Mouse (Mus musculus) urinary bladder, postnatal 4 days (tissue): ENCODE results near the gene Hist2h2ac.
"Not testable (repeated sequence)": the region's sequence is repeated elsewhere in the genome, so short reads cannot be mapped to it uniquely, and the experiment has no call there.

Experiments used
- DNase-seq, 2 experiments: peaks; one replicate each; pipeline ENCODE4 v3.0.0; 2021 to 2022; ENCODE audit warnings: low spot score in 2 of 2

Gene Hist2h2ac

DNA sequence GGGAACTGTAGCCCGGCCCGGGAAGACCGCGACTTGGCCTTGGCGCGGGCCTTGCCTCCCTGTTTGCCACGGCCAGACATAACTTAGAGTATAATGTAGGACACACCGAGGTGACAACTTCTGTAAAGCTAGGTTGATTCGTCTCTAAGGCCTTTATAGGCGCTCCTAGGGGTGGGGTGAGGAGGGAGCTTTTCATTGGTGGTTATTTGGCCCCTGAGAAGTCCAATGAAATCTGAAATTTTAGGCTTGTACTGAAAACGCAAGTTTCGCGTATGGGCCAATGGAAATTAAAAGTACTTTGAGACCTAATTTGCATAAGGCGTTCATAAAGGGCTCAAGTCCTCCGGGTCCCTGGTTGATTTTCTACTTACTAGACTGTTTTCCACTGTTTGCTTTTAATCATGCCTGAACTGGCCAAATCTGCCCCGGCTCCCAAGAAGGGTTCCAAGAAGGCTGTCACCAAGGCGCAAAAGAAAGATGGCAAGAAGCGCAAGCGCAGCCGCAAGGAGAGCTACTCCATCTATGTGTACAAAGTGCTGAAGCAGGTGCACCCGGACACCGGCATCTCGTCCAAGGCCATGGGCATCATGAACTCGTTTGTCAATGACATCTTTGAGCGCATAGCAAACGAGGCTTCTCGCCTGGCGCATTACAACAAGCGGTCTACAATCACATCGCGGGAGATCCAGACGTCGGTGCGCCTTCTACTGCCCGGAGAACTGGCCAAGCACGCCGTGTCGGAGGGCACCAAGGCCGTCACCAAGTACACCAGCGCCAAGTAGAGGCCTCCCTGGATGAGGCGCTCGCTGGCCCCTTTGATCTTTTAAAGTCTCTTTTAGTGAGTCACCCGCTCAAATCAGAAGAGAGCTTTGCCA is at the start of gene Hist2h2ac, which contains the start of gene Hist2h2be:
TSS of gene Hist2h2ac (minus strand) at position 116 of the 875 bp plus-strand sequence.
TSS of gene Hist2h2be (plus strand) at position 355 of the 875 bp plus-strand sequence.
- DNase-seq = peak; percentile 71 to 76

DNA sequence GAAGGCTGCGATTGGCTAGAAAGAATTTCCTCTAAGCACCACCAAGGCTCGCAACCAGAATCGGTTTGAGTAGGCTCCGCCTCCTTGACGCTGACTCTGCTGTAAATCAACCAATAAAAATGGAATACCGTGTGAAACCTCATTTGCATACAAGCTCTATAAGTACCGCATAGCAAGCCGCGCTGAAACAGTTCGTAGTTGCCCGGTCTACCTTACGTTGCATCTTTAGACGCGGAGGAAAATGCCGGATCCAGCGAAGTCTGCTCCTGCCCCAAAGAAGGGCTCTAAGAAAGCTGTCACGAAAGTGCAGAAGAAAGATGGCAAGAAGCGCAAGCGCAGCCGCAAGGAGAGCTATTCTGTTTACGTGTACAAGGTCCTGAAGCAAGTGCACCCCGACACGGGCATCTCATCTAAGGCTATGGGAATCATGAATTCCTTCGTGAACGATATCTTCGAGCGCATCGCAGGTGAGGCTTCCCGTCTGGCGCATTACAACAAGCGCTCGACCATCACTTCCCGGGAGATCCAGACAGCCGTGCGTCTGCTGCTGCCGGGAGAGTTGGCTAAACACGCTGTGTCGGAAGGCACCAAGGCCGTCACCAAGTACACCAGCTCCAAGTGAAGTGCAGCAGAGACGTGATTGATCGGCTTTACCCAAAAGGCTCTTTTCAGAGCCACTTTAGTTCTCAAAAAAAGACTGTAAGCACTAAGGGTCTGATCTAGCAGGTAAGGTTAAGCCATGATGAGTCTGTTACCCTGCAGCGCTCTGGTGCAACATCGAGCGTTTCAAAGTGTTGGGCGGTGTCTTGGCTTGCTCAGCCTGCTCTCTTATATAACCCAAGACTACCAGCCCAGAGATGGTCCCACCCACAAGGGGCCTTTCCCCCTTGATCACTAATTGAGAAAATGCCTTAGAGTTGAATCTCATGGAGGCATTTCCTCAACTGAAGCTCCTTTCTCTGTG is 49.1 kb upstream of the Hist2h2ac start, which contains the start of gene Hist2h2bb:
TSS of gene Hist2h2bb (plus strand) at position 242 of the 964 bp plus-strand sequence.
- peak; percentile 82 to 87 for DNase-seq

DNA sequence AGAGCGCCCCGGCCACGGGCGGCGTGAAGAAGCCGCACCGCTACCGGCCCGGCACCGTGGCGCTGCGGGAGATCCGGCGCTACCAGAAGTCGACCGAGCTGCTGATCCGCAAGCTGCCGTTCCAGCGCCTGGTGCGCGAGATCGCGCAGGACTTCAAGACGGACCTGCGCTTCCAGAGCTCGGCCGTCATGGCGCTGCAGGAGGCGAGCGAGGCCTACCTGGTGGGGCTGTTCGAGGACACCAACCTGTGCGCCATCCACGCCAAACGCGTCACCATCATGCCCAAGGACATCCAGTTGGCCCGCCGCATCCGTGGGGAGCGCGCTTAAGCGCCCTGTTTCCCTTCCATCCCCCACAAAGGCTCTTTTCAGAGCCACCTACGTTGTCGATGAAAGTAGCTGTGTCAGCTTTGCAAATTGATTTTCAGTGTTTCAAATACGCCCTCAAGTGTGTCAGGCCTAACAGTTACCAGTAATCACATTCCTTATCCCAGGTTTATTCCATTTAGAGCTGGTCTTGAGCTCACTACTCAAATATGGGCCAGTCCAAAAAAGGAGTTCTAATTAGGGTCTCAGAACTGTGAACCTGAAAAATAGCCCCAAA is 48.2 kb upstream of the Hist2h2ac start:
- DNase-seq = not testable (repeated sequence)

DNA sequence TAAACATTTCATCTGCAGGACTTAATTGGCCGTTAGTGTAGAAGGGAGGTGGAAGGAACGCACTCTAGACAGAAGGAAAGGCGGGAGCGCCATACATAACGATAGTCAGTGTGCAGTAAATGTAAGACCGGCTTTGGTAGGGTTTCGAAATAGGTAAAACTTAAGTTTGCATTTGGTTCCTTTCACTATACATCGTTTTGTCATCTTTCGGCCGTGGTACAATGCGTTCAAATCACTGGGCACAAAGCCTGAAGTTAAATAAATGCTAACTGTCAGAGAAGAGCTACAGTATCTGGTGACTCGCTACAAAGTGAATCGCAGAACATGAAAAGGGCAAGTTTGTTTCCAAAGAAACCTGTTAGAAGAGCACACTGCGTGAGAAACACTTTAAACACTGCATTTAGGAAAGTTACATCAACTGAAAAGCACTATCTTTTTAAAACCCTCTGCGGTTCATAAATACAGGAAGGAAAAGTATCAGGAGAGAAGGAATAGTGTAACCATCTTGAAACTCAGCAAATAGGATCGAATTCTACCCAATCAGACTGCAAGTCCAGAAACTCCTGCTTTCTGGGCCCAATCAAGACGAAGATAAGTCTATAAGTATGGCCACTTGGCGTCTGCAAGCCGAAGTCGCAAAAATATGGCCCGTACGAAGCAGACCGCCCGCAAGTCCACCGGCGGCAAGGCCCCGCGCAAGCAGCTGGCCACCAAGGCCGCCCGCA is 47.5 kb upstream of the Hist2h2ac start, which contains the start of gene Hist2h3b:
TSS of gene Hist2h3b (plus strand) at position 604 of the 725 bp plus-strand sequence.
- DNase-seq = peak; percentile 75 to 77

DNA sequence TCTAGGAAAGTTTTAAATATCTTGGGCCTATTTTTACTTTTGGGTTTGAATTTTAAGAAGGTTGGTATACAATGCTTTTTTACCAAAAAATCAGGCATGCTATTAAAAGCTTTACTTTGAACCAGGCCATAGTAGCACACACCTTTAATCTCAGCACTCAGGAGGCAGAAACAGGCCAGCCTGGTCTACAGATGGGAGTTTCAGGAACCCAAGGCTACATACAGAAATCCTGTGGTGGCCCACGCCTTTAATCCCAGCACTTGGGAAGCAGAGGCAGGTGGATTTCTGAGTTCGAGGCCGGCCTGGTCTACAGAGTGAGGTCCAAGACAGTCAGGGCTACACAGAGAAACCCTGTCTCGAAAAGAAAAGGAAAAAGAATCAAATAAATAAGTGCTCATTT is 46.9 kb upstream of the Hist2h2ac start:
- DNase-seq = no peak

DNA sequence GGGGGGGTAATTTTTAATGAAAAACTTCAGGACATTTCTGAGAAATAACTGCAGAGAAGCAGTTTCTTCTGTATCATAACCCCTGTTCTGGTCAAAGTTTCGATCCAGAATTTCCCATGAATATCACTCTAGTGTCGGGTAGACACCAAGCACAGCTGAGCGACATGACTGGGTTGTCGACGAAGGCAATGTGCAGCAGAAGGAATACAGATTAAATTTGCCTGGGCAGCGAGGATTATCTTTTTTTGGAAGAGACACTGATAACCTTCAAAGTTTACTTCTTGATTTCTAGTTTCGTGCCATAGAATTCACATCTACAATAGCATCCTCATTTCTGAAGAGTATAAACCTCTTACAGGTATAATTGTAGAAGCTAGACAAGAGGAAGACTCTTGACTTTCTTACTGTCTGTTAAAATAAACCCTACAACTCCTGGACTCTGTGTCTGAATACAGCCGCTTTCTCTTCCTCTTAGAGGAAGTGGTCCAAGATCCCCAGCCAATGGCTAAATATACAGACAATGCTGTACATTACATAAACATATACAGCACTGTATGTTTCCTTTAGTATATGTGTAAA is 45.5 kb upstream of the Hist2h2ac start:
- DNase-seq = no peak

DNA sequence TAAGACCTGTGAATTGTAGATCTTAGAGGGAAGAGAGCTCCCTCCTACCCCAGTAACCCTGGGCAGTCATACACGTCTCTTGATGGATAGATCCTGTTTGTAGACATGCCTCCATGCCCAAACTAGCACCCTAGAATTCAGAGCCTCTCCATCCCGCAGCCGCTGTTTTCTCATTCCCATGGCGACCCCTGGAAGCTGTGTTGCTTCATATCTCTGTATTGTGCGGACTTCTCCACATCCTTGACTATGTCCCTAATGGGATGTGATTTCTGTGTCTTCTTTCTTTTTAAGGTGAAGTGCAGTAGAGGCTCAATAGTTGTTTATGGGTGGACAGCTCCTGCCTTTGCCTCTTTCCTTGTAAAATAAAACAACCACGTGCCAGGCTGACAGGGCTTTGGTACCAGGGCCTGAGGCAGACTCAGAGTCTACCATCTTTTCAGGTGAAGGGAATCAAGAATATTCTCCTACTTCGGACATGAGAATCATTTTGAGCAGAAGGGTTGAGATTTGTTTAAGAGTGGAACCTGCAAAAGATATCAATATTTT is 43.8 kb upstream of the Hist2h2ac start:
- no peak for DNase-seq

DNA sequence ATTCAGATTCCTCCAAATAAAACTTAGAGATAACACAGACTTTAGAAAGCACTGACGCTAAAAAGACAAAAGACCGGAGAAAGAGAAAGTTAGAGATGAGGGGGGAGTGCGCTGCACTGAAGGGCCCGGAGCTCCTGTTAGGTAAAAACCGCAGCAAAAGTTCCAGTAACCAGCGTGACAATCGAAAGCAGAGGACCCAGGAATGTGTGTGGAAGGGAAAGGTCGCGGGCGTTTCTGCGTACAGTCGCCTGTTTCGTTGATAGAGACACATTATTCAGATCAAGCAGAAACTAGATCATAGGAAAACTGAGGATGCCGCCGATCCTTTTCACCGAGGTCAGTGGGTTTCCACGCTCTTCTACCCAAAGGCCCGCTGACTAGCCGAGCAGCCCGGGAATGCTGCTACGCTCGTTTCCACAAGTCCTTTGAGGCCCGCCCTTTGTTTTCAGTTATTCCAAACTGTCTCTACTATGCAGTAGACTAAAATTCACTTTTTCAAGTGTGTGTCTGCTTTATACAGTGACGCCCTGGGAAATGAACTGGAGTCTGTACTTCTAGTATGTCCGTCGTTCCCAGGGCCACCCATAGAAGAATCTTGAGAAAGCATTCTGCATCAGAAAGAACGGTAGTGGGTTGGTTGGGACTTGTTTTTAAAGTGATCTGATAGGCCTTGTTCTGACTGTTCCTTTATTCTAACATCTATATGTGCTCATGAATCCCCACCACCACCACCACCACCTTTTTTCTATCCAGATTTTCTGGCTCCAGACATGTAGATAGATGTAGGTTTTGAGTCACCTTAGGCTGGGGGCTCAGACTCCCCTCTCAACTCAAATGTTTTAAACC is 43.1 kb upstream of the Hist2h2ac start:
- no peak for DNase-seq

DNA sequence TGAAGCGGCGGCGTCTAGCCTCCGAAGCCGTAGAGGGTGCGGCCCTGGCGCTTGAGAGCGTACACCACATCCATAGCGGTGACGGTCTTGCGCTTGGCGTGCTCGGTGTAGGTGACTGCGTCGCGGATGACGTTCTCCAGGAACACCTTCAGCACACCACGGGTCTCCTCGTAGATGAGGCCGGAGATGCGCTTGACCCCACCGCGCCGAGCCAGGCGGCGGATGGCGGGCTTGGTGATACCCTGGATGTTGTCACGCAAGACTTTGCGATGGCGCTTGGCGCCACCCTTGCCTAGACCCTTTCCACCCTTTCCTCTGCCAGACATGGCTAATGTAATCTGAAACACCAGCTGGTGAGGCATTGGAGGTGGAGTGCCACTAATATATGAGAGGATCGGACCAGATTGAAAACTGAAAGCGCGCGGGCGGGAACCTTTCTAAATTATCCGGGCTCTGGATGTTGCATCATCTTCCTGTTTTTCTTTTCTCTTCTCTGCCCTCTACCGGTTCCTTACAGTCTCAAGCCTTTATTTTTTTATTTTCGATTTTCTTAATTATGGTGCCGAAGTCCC is 42.4 kb upstream of the Hist2h2ac start, which contains the start of gene Hist2h4:
TSS of gene Hist2h4 (minus strand) at position 333 of the 572 bp plus-strand sequence.
- peak; percentile 93 for DNase-seq

DNA sequence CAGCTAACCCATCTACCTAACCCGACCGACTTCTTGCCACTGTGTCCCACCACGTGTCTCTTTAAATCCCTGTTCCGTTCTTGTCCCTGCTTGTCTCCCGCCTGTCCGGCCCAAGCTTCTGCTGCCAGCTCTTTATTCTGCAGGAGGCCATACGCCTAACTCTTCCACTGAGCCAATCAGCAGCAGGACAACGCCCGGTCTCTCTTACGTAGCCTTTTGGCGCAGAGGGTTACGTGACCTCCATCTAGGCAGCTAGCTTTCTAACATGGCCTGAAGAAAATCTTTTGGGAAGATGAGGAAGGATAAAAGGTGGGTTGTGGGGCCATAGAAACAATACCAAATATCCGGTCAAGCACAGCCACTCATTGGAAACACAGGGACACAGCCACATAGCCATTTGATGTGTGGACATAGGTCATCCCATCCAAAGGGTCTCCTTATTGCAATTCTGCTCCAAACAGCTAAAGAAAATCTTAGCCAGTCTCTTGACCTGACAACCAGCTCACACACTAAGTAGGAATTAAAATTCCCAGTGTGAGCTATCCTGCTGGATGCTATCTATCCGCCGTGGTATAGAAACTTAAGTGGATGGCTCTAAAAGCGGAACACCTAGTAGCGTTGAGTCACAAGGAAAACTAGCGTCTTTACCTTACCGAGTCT is 41.7 kb upstream of the Hist2h2ac start:
- DNase-seq = peak; percentile 79 to 81

DNA sequence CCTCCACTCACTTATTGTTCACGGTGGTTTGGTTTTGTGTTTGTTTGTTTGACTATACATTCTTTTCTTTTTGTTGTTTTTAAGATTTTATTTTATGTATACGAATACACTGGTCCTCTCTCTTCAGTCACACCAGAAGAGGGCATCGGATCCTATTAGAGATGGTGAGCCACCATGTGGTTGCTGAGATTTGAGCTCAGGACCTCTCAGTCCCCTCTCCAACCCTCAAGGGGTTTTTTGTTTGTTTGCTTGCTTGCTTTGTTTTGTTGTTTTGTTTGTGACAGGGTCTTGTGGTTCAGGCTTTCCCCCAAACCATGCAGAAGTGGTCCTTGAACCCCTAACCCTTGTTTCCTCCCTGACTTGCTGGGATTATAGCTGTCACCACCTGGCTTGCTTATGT is 40.9 kb upstream of the Hist2h2ac start:
- DNase-seq = no peak

DNA sequence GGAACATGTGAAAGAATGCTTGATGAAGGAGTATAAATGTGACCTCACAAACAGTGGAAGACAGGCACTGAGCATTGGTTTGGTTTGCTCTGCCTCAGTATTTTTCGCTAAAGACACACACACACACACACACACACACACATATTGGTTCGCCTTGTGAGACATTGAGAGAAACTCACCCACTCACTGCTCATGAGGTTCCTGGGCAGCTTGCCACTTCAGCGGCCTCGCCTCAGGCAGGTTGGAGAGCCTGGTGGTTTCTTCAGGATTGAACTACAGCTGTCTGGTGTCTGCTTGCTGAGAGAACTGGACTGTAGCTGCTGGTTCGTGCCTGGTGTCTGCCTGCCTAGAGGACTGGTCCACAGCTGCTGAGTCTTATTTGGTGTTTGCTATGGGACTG is 39.5 kb upstream of the Hist2h2ac start:
- DNase-seq = no peak

DNA sequence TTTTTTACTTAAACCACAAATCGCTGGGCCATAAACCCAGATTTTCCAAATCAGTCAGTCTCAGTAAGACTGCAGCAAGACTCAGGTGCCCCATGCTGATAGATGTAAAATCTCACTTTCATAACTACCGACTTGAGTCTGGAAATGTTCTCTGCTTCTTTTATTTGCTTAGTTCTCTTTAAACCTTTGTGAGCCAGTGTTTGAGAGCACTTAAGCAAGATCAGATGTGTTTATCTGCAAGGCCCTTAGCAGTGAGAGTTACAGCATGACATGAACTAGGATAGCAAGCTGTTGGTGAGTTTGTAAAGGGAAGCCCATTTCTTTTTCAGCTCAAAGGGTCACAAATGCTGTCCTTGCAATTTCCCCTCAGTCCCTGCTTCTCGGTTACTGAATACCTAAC is 36.5 kb upstream of the Hist2h2ac start:
- DNase-seq = no peak

DNA sequence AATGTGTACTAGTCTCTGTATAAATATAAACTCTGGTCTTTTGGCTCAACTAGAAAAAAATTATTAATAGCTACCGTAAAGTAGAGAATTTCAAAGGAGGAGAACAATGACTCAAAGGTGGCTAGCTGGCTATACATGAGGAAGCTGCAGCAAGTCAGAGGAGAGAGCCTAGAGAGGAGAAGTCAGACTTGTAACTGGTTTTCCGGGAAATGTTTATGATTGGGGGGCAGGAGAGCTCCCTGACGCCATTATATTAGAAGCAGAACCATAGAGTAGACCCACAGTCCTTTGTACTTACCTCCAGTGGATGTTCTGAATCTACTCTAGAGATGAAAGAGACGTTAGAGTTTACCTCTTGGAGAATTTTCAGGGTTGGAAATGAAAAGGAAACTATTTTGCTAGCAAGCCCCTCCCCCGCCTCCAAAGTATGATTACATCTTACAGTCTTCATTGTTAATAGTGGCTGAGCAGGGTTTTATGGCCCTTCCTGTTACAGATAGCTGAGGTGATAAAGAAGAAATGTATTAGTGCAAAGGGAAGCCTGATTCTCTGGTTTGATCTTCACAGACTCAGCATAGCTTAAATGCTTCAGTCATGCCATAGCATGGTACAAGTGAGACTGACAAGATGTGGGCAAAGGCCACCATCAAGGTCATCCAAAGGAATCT is 35.4 kb upstream of the Hist2h2ac start:
- no peak for DNase-seq

DNA sequence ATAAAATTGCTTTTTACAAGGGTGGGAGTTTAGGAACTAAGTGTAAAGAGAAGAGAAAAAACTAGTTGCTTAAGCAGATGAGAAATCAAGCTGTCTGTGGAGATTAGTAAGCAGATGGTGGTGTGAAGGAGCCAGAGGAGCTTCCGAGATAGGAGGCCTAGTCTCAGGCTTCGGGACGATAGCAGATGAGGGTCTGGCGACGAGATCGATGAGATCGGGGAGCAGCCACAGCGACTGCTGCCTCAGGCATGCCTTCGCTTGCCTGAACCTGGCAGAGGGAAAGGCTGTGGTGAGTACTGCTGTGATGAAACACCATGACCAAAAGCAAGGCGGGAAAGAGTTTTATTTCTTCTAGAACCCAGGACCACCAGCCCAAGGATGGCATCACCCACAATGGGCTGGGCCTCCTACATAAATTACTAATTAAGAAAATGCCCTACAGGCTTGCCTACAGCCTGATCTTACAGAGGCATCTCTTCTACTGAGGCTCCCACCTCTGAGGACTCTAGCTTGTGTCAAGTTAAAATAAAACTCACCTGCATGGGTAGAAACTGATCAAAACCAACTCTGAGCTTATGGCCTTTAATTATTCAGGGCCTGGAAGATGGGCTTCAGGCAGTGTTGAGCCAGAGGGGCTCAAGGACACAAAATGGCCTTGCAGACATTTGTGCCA is 34.1 kb upstream of the Hist2h2ac start:
- no peak for DNase-seq

DNA sequence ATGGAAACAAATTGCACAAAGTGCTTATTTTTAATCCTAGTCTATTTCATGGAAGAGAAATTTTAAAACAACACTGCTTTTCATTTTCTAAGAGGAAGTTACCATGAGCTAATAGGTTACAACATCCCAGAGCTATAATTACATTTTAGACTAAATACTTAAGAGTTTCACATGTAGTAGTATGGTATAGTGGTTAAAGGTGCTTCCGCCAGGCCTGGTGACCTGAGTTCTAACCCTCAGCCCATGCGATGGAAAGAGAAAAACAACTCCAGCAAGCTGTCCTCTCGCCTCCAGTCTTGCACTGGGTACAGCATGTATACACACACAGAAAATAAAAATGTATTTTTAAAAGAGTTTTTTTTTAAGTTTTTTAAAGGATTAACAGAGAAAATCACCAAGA is 31.1 kb upstream of the Hist2h2ac start:
- no peak for DNase-seq

DNA sequence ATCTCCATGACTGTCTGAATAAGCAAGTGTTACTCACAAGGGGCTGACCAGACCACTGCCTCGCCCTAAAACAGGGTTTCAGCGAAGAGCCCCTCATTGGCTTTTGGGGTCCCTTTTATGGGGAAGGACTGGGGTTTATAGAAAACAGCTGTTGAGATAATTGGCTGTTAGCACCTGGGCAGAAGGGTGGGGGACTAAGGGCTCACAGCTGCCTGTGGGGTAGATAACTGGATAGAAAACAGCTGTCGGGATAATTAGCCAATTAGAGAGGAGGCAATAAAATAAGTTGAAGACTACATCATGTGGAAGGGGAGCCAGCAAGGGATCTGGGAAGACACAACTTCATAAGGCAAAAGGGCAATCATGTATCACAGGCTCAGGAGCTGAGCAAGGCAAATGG is 30.2 kb upstream of the Hist2h2ac start:
- no peak for DNase-seq
